Mouse (Mus musculus) E14TG2a.4 (cell line): ENCODE measurements at regions not wholly inside any gene's neighbourhood (a gene's known extent, or its start where the extent isn't known, plus 50 kb on each side); places are given as distances from the start of the nearest gene placed in this dataset.

Experiments used
- CTCF ChIP-seq: conservative IDR thresholded peaks from 2 replicates; pipeline ENCODE4 v1.5.1; 2014; ENCODE audit warnings: low read length
- NANOG ChIP-seq: IDR thresholded peaks from 2 replicates; pipeline ENCODE4 v1.6.1; 2014; ENCODE audit warnings: borderline replicate concordance, low read length, mixed read lengths
- POU5F1 ChIP-seq: IDR thresholded peaks from 2 replicates; pipeline ENCODE4 v1.6.1; 2014; ENCODE audit warnings: low read length, borderline replicate concordance

DNA sequence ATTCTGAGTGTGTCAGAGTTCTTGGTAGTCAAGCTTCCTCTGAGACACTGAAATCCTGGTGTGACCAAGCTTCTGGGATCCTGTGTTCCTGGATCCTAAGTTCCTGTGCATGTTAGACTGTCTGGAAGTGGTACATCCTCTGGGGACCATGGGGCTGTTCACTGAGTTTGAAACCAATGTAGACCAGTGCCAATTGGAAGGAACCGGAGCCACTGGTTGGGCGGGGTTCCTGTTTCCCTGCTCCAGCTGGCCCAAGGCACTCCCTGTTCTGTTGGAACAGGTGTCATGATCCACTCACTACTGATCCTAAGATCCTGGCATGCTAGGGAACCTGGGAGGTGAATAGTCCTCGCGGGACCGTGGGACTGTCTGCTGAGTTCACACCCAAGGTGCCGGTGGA, 124.3 kb upstream of the Ccdc85a start:
- TF ChIP-seq CTCF = no peak
- no peak for TF ChIP-seq POU5F1
- TF ChIP-seq NANOG = no peak
